Mouse (Mus musculus) T-helper 1 cell (primary cell): Measurements from ENCODE around the gene 4921504E06Rik.

Experiments
- in situ Hi-C: fragments of 300-600 bp; cut with MboI, MseI; formaldehyde crosslinking; loops from one replicate; pipeline ENCODE4 v1.15.1; 2025; ENCODE audit warnings: high pct_unique_total_duplicates

4921504E06Rik gene

DNA sequence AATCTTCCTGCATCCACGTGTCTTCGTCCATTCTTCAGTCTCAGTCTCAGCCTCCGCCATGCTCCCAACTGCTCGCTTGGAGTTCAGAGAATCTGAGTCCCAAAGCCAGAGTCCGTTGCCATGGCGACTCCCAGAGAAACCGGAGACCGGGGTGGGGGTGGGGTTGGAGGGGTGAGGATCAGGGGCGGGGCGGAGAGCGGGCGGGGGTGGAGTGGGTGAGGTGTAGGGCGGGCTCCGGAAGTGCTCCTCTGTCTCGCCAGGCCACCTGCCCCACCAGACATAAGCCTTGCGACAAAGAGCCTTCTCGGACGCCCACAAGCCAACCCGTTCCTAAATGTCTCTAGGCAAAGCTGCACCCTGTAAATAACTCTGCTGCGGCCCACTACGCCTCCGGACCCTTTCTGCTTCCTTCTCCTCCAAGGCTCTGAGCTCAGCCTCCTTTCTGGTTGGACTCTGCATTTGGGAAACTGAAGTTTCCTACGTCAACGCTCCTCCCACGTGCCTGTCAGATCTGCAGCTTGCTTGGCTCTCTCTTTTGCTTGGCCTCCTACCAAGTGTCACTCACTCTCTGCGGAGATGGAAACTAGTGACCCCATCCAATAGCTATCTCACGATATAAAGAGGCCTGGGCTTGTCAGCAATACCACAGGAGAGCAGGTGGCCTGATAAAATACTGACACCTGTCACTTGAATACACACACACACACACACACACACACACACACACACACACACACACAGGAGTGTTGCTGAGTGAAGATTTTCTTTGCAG lies at the start of gene 4921504E06Rik:
4921504E06Rik (minus strand) TSS at position 94 of the 772 bp plus-strand sequence.
- in situ Hi-C loops = no loop called here

DNA sequence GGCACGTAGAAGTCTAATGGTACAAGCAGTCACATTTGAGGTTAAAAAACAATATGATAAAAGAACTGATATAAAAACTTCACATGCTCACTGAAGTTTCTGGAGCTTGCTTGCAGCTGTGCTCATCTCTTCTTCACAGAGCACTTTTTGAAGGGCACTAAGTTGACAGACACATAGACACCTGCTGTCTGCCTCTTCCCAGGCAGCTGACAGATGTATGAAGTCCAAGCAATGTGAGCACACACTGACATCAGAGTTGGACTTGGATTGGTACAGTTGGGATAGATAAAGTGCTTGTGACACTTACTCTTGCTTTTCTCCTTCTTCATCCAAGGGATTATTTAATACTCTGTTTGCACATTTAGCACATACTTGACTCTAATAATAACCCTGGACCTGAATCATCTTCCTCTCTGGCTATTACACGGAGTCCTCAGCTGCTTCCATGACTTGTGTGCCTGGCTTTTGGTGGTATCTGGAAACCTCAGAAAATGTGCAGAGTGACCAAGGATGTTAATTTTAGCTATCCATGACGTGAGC lies 47.7 kb upstream of the 4921504E06Rik start:
- in situ Hi-C loops = no loop called here

DNA sequence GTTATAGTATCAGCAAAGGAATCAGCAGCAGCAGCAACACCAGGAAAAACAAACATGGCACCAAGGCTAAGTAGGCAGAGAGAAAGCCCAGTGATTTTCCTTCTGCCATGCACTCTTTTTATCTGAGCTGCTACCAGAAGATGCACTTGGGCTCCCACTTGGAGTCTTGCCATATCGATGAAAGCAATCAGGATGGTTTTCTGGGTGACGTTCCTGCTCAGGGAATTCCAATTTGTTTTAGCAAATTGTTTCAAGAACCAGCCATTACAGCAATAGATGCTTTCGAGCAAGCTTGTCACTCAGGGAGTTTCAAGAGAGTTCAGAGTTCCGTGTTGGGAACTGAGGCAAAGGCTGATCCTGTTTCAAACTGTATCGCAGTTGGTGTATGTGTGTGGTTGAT lies 47.1 kb upstream of the 4921504E06Rik start:
- in situ Hi-C loops = no loop called here

DNA sequence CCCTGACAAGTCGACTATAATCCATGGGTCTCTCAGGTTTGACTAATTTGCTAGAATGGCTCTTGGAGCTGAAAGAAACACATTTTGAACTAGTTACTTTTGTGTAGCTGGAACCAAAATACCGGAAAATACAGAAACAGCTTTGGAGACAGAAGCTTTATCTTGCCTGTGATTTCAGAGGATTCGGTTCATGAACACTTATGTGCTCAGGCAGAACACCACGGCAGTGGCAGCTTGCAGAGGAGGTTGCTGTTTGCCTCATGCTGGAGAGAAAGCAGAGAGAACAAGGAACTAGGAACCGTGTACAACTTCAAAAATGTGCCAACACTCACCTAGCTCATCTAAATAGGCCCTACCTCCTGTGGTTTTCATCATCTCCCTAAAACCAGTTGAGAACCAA lies 46.1 kb upstream of the 4921504E06Rik start:
- in situ Hi-C loops = no loop called here

DNA sequence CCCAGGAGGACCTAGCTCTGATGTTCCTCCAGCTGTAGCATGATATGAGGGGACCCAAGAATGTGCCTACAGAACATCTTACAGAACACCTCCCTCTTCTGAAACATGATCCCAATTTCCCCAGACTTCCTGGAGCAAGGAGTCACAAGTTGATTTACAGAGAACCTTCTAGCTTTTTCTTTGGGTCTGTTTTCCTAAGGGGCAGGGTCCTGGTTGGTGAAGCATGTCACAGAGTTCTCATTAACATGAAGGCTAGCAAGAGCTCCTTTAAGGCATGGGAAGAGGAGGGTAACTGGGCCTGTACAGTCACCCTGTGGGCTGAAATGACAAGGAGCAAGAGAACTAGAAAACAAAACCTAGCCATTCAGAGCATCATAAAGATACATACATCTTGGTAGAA lies 43.3 kb upstream of the 4921504E06Rik start:
- in situ Hi-C loops = no loop called here

DNA sequence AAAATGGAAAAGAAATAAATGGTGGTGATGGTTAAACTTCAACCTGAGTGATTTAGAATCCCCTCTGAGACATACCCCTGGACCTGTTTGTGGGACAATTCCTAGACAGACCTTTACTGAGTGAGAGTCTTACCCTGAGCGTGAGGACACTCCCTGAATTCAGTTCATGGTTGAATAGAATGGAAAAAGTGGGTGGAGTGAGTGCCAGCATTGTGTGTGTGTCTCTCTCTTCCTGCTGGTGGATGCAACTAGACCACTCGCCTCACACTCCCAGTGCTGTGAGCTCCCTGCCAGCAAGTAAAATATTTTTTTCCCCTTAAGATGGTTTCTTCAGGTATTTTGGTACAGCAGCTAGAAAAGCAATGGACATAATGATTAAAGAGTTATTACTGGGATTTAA lies 42.7 kb upstream of the 4921504E06Rik start:
- in situ Hi-C loops = no loop called here

DNA sequence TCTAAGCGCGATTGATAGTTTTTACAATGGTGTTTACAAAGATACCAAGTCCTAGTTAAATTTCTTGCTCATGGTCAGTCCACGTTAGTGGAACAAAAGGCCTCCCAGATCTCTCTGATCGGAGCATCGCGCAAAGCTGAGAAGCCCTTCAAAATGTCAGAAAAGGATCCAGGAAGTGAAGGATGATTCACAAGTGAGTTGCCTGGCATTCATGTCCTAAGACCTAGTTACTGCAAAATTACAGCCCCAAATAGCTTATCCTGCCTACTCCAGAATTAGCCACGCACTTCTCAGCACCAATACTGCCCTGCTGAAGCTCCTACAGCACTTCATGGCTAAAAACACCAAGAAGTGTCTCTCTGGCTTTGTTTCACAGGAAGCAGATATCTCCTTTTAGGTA lies 41.1 kb upstream of the 4921504E06Rik start:
- in situ Hi-C loops = no loop called here

DNA sequence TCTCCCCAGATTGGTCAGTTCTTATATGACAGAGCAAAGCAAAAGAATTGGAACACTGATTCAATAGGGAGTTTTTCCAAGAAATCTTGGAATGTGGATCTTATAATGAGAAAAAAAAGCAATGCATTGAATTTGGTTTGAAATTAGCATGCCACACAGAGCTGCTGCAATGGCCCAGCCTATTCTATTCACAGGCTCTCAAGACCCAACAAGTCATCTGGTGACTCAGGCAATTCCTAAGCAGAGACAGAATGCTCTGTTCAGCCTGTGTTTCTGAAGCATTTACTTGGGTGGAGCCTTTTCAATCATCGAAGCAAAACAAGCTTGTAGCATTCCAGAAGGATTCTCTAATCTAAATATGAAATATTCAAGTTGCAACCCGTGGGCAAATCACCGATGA lies 26.1 kb upstream of the 4921504E06Rik start:
- in situ Hi-C loops = no loop called here

DNA sequence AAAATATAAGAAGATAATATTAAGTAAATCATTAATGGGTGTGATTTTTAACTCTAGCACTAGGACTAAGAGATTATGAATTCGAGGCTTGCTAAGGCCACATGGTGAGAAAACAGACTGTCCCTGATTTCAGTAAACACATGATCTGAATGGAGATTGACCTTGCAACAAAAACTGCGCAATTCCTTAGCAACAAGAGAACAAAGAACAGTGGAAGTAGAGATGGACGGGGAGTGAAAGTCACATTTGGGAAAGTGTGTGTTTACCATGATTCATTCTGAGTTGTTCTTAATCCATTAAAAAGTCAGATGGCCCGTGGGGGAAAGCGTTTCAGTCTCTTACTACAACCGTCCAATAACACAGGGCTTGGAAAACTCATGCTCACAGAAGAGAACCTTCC lies 25.5 kb upstream of the 4921504E06Rik start:
- in situ Hi-C loops = no loop called here

DNA sequence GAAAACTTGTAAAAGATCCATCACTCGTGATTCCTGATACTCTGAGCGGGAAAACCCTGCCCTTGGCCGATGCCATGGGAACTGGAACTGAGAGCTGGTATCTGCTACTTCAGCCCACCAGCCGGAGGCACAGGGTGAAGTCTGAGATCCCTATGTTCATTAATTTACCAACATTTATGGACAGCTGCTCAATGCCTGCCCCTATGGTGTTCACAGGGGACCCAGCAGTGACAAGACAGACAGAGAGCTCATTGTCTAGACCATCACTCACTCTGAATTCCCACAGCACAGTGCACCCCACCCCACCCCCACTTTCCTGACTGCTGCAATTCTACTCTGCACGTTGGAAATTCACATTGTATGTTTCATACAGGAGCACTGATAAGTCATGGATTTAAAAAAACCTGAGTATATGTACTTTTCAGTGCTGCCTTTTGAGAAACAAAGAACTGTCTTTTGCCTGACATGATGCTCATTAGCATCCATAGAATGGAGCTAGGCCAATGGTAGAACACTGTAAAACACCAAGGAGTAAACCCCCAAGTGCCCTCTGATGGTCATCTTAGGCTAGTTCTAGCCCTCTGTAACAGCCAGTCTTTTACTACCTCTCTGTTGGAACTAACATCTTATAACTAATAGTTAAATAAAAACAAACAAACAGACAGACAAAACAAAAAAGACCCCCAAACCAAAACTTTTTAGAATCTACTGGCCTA lies 8.6 kb upstream of the 4921504E06Rik start:
- in situ Hi-C loops = no loop called here

DNA sequence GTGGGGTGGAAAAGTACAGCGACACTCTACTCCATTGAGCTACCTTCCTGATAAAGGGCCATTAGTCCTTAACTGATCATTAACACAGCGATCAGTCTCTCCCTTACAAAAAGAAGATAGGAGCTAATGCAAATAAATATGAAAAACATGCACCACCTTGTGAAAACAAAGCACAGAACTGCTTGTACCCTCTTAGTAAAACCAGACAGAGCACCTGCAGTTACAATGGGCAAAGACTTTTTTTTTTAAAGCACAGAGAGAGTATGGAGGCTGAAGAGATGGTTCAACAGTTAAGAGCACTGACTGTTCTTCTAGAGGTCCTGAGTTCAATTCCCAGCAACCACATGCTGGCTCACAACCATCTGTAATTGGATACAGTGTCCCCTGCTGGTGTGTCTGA lies 6.9 kb upstream of the 4921504E06Rik start:
- in situ Hi-C loops = no loop called here

DNA sequence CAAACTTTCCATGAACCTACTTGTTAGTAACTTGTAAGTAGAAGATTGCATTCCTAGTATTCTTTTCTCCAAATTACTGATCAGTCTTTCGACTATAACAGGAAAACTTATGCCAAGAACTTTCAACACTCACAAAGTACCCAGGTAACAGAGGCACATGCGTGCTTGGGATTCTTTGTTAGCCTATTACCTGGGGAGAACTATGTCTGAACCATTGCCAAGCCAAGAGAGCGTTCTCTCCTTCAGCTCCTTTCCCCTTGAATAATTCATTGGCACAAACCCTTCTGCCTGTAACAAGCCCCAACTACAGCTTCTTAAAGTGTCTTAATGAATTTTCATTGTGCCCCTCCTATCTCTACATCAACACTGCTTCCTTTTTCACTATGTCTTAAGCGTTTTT lies 6.4 kb upstream of the 4921504E06Rik start:
- in situ Hi-C loops = no loop called here

DNA sequence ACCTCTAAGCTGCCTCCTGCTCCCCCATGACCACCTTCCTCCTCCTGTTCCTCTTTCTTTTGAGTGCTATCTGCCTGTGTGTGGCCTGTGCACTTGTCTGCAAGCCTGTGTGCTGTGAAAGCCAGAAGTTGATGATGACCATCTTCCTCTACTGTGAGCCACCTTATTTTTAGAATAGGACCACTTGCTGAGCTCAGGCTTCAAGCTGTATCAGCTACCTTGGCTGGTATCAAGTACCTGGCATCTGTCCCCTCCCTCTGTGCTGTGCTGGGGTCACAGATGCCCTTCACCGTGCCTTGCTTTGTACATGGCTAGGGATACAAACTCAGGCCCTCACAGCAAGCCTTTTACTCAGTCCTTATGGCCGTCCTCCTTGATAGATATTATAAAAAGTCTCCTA lies 2.3 kb downstream of the 4921504E06Rik start:
- in situ Hi-C loops = no loop called here

DNA sequence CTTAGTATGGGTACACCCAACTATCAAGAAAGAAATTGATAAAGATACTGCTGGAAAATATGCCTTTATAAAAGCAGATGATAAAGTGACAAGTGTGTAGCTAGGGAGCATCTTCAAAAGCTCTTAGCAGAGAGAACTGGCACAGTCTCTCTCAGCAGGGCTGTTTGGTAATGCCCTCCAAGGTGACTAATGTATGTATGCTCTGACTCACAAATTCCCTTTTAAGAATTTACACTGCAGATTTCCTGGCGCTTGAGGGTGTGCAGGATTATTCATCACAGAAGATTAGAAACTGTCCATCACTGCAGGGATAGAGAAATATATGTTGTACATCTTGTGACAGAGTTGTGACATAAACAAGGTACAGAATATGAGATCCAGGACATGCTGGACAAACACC lies 12.8 kb downstream of the 4921504E06Rik start:
- in situ Hi-C loops = no loop called here

DNA sequence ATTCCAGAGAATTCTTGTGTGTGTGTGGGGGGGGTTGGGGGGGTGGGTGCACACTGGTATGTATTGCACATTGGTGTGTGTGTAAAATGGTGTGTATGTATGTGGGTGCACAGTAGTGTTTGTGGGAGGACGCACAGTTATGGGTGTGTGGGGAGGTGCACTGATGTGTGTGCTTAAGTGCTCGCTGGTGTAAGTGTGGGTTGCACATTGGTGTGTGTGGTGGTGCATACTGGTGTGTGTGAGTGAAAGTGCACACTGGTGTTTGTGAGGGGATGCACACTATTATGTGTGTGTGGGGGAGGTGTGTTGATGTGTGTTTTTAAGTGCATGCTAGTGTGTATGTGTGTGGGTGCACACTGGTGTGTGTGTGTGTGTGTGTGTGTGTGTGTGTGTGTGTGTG lies 24.3 kb downstream of the 4921504E06Rik start:
- in situ Hi-C loops = loop anchor here (5.0 kb wide), 1 partner anchor 188 kb away; no protein-coding TSS in a partner anchor

DNA sequence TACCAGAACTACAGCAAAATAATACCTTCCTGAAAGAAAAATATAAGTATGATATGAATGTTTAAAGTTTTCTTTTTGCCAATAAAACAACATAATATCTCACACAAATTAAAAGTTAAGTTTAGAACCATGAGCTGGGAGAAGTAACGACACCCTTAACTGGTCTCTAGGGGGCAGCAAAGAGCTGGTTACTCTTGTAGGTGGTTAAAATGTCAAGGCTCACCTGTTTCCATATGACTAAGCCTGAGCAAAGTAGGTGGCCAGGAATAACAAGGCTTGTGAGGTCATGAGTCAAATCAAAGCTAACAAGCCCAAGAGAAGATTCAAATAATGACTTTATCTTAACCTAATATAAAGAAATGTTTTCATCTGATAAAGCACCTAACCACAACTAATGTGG lies 24.9 kb downstream of the 4921504E06Rik start:
- in situ Hi-C loops = loop anchor here (5.0 kb wide), 1 partner anchor 189 kb away; no protein-coding TSS in a partner anchor

DNA sequence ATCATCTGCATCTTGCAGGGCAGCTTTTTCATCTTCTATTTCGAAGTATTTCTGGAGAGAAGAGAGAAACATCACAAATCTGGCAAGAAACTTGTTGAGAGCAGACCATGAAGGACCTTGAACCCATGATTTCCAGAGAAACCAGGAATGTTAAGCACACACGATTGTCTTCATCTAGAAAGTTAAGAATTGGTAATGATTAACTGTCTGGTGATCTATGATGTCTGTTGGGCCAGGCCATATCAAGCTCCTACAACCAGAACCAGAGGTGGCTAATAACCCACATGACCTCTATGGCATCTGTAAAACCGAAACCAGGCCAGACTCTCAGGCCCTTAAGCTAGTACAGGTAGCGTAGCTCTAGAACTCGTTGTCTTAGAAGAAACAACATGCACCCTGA lies 29.6 kb downstream of the 4921504E06Rik start:
- in situ Hi-C loops = no loop called here

DNA sequence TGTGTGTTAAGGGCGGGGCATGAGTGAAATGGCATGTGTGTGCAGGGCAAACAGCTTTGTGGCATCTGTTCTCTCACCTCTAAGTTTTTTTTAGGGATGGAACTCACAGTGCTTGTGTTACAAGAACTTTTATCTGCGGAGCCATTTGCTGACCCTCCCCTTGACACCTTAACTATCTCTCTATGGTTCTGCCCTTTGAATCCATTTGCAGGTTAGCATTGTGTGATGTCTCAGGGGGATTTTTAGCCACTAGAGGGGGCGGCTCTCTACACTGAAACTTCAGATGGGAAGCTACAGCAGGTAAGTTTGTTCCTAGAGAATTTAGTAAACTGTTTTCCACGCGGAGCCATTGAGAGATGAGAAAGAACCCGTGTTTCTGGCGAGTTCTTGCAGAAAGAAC lies 32.1 kb downstream of the 4921504E06Rik start:
- in situ Hi-C loops = no loop called here

DNA sequence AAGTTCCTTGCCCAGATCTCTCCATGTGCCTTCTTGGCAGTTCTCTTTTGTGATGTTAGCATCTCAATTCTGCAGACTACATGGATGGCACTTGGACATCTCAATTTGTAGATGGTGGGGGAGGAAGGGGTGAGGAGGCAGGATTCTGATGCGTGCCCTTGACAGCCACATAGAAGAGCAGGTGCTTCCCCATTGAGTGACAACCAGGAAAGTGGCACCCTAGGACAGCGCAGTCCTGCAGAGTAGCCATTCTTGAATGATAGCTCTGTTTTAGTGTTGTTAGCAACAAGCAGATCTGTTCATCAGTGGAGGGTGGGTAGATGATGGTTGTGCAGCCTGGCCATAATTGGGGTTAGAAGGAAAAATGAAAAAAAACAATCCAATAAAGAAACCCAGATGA lies 33.1 kb downstream of the 4921504E06Rik start:
- in situ Hi-C loops = no loop called here

DNA sequence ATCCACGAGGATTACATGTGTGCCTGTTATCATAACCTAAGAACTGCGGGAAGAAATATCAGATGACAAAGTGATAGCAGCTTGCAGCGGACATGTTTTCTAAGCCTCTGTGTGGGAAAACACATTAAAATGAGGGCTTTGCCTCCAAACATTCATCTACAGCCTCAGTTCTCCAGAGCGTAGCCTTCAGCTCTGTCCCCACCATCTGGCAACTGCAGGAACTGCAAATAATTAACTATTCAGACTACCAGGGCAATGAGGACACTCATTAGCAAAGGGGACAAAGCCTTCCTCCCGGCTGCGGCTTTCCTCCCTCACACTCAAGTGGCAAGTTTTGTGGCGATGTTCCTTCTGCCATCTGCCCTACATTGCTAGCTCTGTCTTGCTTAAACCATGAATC lies 33.9 kb downstream of the 4921504E06Rik start:
- in situ Hi-C loops = loop anchor here (5.0 kb wide), 1 partner anchor 97 kb away; no protein-coding TSS in a partner anchor

DNA sequence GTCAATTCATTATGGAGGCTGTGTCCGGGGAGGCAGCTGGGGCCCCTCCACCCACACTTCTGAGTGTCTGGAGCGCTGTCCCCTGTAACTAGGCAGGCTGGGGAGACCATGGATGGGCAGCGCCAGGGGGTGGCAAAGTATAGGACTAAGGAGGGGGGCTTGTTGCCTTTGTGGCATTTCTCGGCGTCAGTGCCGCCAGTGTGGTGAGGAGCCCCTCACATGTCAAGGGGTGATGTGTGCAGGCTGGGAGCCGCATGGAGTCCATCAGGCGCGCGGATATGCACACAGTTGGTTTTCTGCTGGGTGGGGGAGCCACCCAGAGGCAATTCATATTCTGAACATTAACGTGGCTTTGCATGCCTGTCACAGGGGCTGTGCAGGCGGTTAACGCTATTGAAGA lies 35.8 kb downstream of the 4921504E06Rik start:
- in situ Hi-C loops = loop anchor here (5.0 kb wide), 1 partner anchor 96 kb away; no protein-coding TSS in a partner anchor

DNA sequence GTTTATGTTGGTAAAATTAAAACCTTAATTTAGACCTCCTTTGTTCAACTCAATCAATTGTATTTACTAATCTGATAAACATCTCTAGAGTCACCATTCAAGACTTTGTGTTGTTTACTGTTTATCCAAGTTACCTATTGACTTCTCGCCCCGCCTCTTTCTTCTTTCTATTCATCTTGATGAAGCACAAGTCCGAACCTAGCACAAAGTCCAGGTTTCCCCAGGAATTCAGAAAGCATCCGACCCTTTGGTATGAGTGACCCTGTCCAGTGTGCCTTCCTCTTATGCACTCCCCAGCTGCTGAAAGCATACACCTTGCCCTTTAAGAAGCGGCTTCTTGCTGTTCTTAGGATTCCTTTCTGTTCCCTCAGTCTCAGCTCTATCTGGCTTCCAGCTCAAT lies 41.3 kb downstream of the 4921504E06Rik start:
- in situ Hi-C loops = no loop called here

DNA sequence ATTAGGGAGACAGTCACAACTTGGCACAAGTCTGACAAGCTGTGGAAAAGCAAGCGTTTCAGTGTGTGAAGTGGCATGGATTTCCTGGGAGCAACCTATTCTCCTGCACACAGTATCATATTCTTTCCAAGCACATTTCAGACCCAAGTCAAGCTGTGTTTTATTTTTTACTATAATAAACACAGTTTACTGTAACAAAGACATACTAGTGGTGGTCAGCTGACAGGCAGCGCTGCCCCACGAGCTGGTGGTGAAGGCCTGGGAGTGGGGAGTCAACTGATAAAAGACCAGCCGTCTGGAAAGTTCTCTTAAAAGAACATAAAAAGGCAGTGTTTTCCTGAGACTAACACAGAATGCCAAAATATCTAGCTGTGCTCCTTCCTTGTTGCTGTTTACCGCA lies 42.7 kb downstream of the 4921504E06Rik start:
- in situ Hi-C loops = no loop called here
